Mouse (Mus musculus) C2C12 (cell line): ENCODE results near the gene Mbnl1. TPM values are rescaled to one million over a fixed set of nuclear protein-coding genes. Genes with fewer than 3 reads are reported as not detected.

Experiments used
- H3K27me3 ChIP-seq: one replicate; pipeline ENCODE4 v1.6.1; 2011; ENCODE audit not compliant: control insufficient read depth, insufficient read depth, insufficient read length
- H3K36me3 ChIP-seq: one replicate; pipeline ENCODE4 v1.6.1; 2011; ENCODE audit not compliant: control insufficient read depth, insufficient read depth
- H3K4me3 ChIP-seq: one replicate; pipeline ENCODE4 v1.5.1; 2011; ENCODE audit warnings: mild to moderate bottlenecking, control low read depth; ENCODE audit not compliant: poor library complexity, insufficient read depth, severe bottlenecking
- H3K79me2 ChIP-seq: one replicate; pipeline ENCODE4 v1.6.1; 2011; ENCODE audit not compliant: control insufficient read depth, insufficient read depth
- H3K79me3 ChIP-seq: one replicate; pipeline ENCODE4 v1.6.1; 2011; ENCODE audit warnings: low read depth, control low read depth
- H3ac ChIP-seq: one replicate; pipeline ENCODE3; 2011; ENCODE audit warnings: low read depth; ENCODE audit not compliant: control insufficient read depth, insufficient read length
- CEBPB ChIP-seq: IDR thresholded peaks from one replicate; pipeline ENCODE4 v1.6.1; 2011; ENCODE audit warnings: low read depth, mild to moderate bottlenecking, control low read depth, moderate library complexity
- CTCF ChIP-seq: IDR thresholded peaks from one replicate; pipeline ENCODE4 v1.5.1; 2011; ENCODE audit not compliant: control insufficient read depth, insufficient read depth, insufficient read length
- FOSL1 ChIP-seq: IDR thresholded peaks from one replicate; pipeline ENCODE4 v1.8.0; 2011; ENCODE audit warnings: mild to moderate bottlenecking, low read length; ENCODE audit not compliant: poor library complexity, insufficient read depth, severe bottlenecking
- MAX ChIP-seq: IDR thresholded peaks from one replicate; pipeline ENCODE4 v1.6.1; 2011; ENCODE audit warnings: mild to moderate bottlenecking, control low read depth
- MYOD1 ChIP-seq: IDR thresholded peaks from one replicate; pipeline ENCODE4 v1.6.1; 2011; ENCODE audit warnings: low read depth; ENCODE audit not compliant: control insufficient read depth, insufficient read length
- MYOG ChIP-seq: IDR thresholded peaks from one replicate; pipeline ENCODE4 v1.6.1; 2011; ENCODE audit not compliant: control insufficient read depth, insufficient read length; ENCODE audit errors: extremely low read depth
- USF1 ChIP-seq: IDR thresholded peaks from one replicate; pipeline ENCODE4 v1.6.1; 2011; ENCODE audit warnings: low read depth, mild to moderate bottlenecking, control low read depth, moderate library complexity
- polyA plus RNA-seq: library from polyadenylated mRNA; unstranded; fragments of >200 nt; fragmentation: generic; extraction: Trizol; gene quantifications from one replicate; pipeline ENCODE4 v1.2.1, GENCODE M21; 2012; ENCODE audit warnings: missing spikeins

Gene Mbnl1
- polyA plus RNA-seq, 1 experiment: 37.7 TPM

DNA sequence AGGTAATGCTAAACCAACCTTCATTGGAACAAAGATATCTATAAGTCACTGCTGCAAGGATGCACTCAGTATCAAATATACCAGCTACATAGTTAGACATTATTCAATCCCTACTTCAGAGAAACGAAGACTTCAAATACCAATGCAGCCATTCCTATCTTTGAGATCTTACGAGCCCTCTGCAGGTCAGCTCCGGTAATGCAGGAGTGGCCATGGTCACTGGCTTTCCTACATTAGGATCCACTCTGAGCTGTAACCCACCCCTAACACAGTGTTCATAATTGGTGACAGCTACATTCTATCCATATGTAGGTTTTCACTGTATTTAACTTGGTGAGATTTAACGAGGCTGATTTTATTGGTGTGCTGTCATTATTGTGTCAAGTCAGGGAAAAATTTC, 129.1 kb downstream of the Mbnl1 start:
- TF ChIP-seq CTCF: peak; percentile 48
- TF ChIP-seq MAX: no peak
- Histone ChIP-seq H3K27me3 (no peaks in the 10 kb centered on the region), H3K79me3 (peaks cover 52% of the 10 kb centered on the region), H3K79me2 (peaks cover 76% of the 10 kb centered on the region), H3K4me3 (no peak overlapping the region), H3K36me3 (peaks cover 48% of the 10 kb centered on the region), H3ac (no peak overlapping the region)

DNA sequence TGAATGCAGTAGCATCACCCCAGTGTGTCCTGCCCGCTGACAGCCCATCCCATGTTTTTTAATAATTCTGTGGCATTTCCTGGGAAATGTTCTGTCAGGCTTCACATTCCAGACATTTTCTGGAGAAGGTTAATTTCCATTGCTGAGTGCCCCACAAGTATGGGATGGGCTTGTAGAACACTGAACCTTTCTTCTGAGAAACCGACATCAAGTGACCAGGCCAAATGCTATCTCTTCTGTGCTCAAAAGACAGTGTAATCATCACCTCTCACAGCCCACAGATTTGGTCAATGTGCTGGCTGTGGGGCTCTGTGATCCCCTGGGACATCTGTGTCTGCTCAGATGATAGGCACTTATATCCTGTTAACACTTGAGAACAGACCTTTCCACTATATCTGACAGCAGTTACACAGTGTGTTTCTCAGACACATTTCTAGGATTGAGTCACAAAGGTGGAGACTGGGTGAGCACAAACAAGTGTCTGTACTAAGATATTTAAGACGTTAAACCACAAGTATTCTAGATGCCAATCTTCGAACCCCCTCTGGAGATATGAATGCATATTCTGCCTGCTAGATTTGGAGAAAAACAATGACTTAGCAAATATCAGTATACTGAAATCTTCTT, 130.4 kb downstream of the Mbnl1 start:
- Histone ChIP-seq H3K79me3 (peaks cover 55% of the 10 kb centered on the region), H3K36me3 (peaks cover 47% of the 10 kb centered on the region)

DNA sequence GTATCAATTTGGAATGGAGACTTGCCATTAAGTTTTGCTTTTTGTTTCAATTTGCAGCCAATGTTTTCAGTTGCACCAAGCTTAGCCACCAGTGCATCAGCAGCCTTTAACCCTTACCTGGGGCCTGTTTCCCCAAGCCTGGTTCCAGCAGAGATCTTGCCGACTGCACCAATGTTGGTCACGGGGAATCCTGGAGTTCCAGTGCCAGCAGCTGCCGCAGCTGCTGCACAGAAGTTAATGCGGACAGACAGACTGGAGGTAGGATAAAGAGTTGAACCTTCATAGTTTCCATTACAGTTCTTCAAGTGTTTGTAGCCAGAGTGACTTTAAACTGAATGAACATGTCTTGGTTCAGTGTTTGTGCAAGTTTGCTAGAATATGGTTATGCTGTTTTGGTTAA, 131.0 kb downstream of the Mbnl1 start:
- peak; percentile 20 for TF ChIP-seq MYOD1
- no peak for TF ChIP-seq FOSL1
- TF ChIP-seq MAX: no peak
- no peak for TF ChIP-seq USF1
- no peak for TF ChIP-seq CTCF
- TF ChIP-seq MYOG: no peak
- no peak for TF ChIP-seq CEBPB

More for the DNA sequence above, 130.4 kb downstream of the Mbnl1 start:
- no peak overlapping the region for H3ac ChIP-seq
- TF ChIP-seq MYOD1 (no peak), FOSL1 (peak; percentile 40)
- no peak overlapping the region for H3K4me3 ChIP-seq
- no peaks in the 10 kb centered on the region for H3K27me3 ChIP-seq
- peaks cover 80% of the 10 kb centered on the region for H3K79me2 ChIP-seq

DNA sequence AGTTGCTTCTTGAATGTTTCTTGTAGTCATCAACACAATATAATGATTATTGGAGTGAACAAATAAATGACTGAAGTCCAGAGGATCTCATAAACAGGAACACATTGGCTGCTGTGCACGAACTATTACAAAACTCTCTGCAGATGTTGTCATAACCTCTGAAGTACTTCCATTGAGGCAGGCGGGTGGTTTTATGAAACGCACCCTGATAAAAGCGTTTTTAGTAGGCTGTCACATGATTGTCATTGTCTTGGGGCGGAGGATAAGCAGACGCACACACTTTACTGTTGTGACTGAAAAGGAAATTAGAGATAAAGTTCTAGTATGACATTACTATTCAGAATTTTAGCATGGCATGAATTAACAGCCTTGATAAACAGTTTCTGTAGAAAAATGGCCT, 131.6 kb downstream of the Mbnl1 start:
- TF ChIP-seq CEBPB (no peak), MAX (no peak), FOSL1 (no peak), USF1 (no peak), MYOG (no peak), CTCF (no peak), MYOD1 (no peak)
- no peaks in the 10 kb centered on the region for H3K27me3 ChIP-seq
- no peak overlapping the region for H3ac ChIP-seq
- peaks cover 80% of the 10 kb centered on the region for H3K79me2 ChIP-seq
- H3K79me3 ChIP-seq: peaks cover 50% of the 10 kb centered on the region
- no peak overlapping the region for H3K4me3 ChIP-seq
- H3K36me3 ChIP-seq: peaks cover 45% of the 10 kb centered on the region

More for the DNA sequence above, 131.0 kb downstream of the Mbnl1 start:
- H3K79me2 ChIP-seq: peaks cover 80% of the 10 kb centered on the region
- H3K27me3 ChIP-seq: no peaks in the 10 kb centered on the region
- peaks cover 50% of the 10 kb centered on the region for H3K79me3 ChIP-seq
- H3ac ChIP-seq: peak overlapping the region; percentile 40
- H3K36me3 ChIP-seq: peaks cover 46% of the 10 kb centered on the region
- H3K4me3 ChIP-seq: no peak overlapping the region

DNA sequence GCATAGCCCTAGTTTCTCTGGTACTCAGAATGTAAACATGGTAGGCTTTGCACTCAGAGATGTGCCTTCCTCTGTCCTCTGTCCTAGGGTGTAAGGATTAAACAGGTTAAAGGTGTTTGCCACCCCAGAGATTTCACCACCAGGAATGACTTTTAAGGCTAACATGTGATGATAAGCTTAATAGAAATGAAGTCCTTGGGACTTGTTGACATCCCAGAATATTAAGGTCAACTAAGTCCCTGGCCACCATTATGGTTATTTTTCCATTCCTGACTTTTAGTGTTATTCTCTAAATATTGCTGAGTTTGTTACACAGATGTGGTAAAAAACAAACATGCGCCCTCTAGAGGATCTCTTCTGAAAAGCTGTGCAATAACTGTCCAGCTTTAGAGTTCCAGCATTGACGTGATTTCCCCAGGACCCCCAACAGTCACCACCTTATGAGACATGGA, 136.3 kb downstream of the Mbnl1 start:
- H3ac ChIP-seq: no peak overlapping the region
- H3K79me3 ChIP-seq: peaks cover 56% of the 10 kb centered on the region
- H3K4me3 ChIP-seq: no peak overlapping the region
- H3K27me3 ChIP-seq: no peaks in the 10 kb centered on the region
- no peak for TF ChIP-seq CTCF
- no peak for TF ChIP-seq USF1
- TF ChIP-seq FOSL1: no peak
- no peak for TF ChIP-seq MYOG
- no peak for TF ChIP-seq CEBPB
- no peak for TF ChIP-seq MYOD1
- no peak for TF ChIP-seq MAX
- peaks cover 64% of the 10 kb centered on the region for H3K36me3 ChIP-seq
- peaks cover 95% of the 10 kb centered on the region for H3K79me2 ChIP-seq

DNA sequence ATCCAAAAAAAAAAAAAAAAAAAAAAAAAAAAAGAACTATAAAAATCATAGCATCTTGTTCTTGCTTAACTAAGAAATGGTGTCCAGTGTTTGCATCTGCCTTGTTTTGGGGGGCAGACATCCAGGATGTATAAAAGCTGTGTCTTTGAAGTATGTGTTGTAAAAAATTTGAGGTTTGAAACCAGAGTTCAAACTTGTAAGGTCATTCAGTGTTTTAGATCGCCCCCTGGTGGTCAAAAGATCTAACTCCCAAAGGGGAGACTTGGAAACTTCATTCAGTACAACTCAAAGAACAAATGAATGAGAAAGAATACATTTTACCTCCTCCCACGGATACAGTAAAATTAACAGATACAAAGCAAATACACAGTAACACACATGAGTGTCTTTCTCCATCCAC, 139.2 kb downstream of the Mbnl1 start:
- H3K4me3 ChIP-seq: no peak overlapping the region
- peaks cover 70% of the 10 kb centered on the region for H3K79me2 ChIP-seq
- no peak for TF ChIP-seq USF1
- TF ChIP-seq MYOD1: no peak
- no peak for TF ChIP-seq CTCF
- TF ChIP-seq CEBPB: no peak
- no peak for TF ChIP-seq FOSL1
- TF ChIP-seq MAX: no peak
- peaks cover 33% of the 10 kb centered on the region for H3K79me3 ChIP-seq
- H3ac ChIP-seq: no peak overlapping the region
- no peaks in the 10 kb centered on the region for H3K27me3 ChIP-seq
- H3K36me3 ChIP-seq: peaks cover 57% of the 10 kb centered on the region
